Mouse (Mus musculus) heart, postnatal 0 days (tissue): ENCODE measurements at regions not wholly inside any gene's neighbourhood (a gene's known extent, or its start where the extent isn't known, plus 50 kb on each side); places are given as distances from the start of the nearest gene placed in this dataset.

ENCODE experiments used
- CTCF ChIP-seq: IDR thresholded peaks from 2 replicates; pipeline ENCODE4 v1.5.1; 2016; ENCODE audit warnings: antibody characterized with exemption, control low read depth, low read depth
- EP300 ChIP-seq: IDR thresholded peaks from 2 replicates; pipeline ENCODE4 v1.6.1; 2016; ENCODE audit warnings: antibody characterized with exemption, low read depth

- TF ChIP-seq CTCF (no peak), EP300 (no peak)
Measured at GRCm38 (mm10) chr14:60557020-60557419, 76.8 kb upstream of the Spata13 start.
